Mouse (Mus musculus) liver, adult 2 months (tissue): ENCODE data around the gene 1700024G13Rik. TPM values are rescaled to one million over a fixed set of nuclear protein-coding genes. Genes with fewer than 3 reads are reported as not detected.

Experiments
- DNase-seq: peaks from one replicate; pipeline ENCODE4 v3.0.0-alpha.2; 2011; ENCODE audit warnings: low read depth, low spot score; ENCODE audit errors: extremely low read depth
- H3K27ac ChIP-seq: fragments of 200-500 bp; replicated peaks from 2 replicates; pipeline ENCODE4 v1.5.1; 2012; ENCODE audit warnings: low read depth, mild to moderate bottlenecking, control low read depth, inconsistent platforms, low read length; ENCODE audit not compliant: insufficient read depth
- H3K27me3 ChIP-seq: fragments of 200-500 bp; 2 replicates; pipeline ENCODE4 v1.6.1; 2012; ENCODE audit warnings: mild to moderate bottlenecking, moderate library complexity, low read length, inconsistent platforms; ENCODE audit not compliant: control insufficient read depth, insufficient read depth
- H3K36me3 ChIP-seq: fragments of 200-500 bp; 2 replicates; pipeline ENCODE4 v1.6.1; 2012; ENCODE audit warnings: low read length, inconsistent platforms; ENCODE audit not compliant: control insufficient read depth, insufficient read depth
- H3K4me1 ChIP-seq: fragments of 200-500 bp; 2 replicates; pipeline ENCODE4 v1.6.1; 2011; ENCODE audit warnings: low read length; ENCODE audit not compliant: control insufficient read depth, insufficient read depth
- H3K4me3 ChIP-seq: fragments of 200-500 bp; 2 replicates; pipeline ENCODE4 v1.5.1; 2011; ENCODE audit warnings: low read depth, mild to moderate bottlenecking, control low read depth, low read length, moderate library complexity; ENCODE audit not compliant: insufficient read depth
- H3K79me2 ChIP-seq: fragments of 200-500 bp; 2 replicates; pipeline ENCODE4 v1.6.1; 2012; ENCODE audit warnings: inconsistent platforms, mild to moderate bottlenecking, low read length, moderate library complexity; ENCODE audit not compliant: control insufficient read depth, insufficient read depth
- H3K9ac ChIP-seq: fragments of 200-500 bp; 2 replicates; pipeline ENCODE4 v1.6.1; 2012; ENCODE audit warnings: low read depth, mild to moderate bottlenecking, control low read depth, inconsistent platforms, low read length
- CTCF ChIP-seq: fragments of 200-500 bp; IDR thresholded peaks from 2 replicates; pipeline ENCODE4 v1.5.1; 2011; ENCODE audit warnings: low read depth, low read length, control low read depth
- POLR2A ChIP-seq: fragments of 200-500 bp; IDR thresholded peaks from 2 replicates; pipeline ENCODE4 v1.6.1; 2011; ENCODE audit warnings: low read length, control low read depth; ENCODE audit not compliant: insufficient read depth; ENCODE audit errors: extremely low read depth
- WGBS: fragments of 180-500 bp; shearing (Covaris S2); methylation state at CpG from one replicate; pipeline ENCODE4 v1.1.7; 2018; 5-methylcytosine and 5-hydroxymethylcytosine counted together
- polyA plus RNA-seq: library from polyadenylated mRNA; depleted of rRNA; stranded (reverse); fragments of >200 nt; gene quantifications from 2 replicates; pipeline ENCODE4 v1.2.3, GENCODE M21; 2012; rRNA removed
- total RNA-seq: library from RNA; depleted of rRNA; stranded (reverse); fragments of >200 nt; gene quantifications from 2 replicates; pipeline ENCODE4 v1.2.3, GENCODE M21; 2014; rRNA removed

1700024G13Rik gene
- total and polyA plus RNA-seq, 2 experiments = not detected

GRCm38 (mm10) chr14:32344176-32344575 is 44.0 kb downstream of the 1700024G13Rik start:
- no peak overlapping the region for H3K27ac ChIP-seq
- H3K36me3 ChIP-seq = no peaks in the 10 kb centered on the region
- H3K4me1 ChIP-seq = no peaks in the 10 kb centered on the region
- no peak overlapping the region for H3K4me3 ChIP-seq
- no peaks in the 10 kb centered on the region for H3K79me2 ChIP-seq
- no peak overlapping the region for H3K9ac ChIP-seq
- 90% methylated on average over 7 of the region's 7 CpGs for WGBS
- no peak for TF ChIP-seq POLR2A
- TF ChIP-seq CTCF = no peak
- DNase-seq = no peak
- no peaks in the 10 kb centered on the region for H3K27me3 ChIP-seq

DNA sequence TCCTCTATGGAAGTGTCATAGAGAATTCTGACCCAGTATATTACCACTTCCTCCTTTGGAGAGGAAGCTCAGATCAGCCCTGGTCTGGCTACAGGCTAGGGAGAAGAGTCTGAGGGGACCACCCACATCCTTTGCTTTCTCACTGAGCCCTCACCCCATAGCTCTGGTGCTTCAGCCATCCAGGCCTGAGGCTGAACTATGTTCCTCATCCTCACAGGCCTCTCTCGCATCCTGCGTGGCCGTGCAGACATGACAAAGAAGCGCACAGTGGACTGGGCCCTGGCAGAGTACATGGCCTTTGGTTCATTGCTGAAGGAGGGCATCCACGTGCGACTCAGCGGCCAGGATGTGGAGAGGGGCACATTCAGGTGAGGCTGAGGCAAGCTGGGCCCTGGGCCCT is 46.4 kb downstream of the 1700024G13Rik start:
- 96% methylated on average over 7 of the region's 7 CpGs for WGBS
- Histone ChIP-seq H3K9ac (no peak overlapping the region), H3K79me2 (no peaks in the 10 kb centered on the region), H3K36me3 (no peaks in the 10 kb centered on the region), H3K4me3 (no peak overlapping the region), H3K4me1 (no peaks in the 10 kb centered on the region), H3K27me3 (no peaks in the 10 kb centered on the region), H3K27ac (no peak overlapping the region)
- TF ChIP-seq CTCF = no peak
- no peak for TF ChIP-seq POLR2A
- no peak for DNase-seq

DNA sequence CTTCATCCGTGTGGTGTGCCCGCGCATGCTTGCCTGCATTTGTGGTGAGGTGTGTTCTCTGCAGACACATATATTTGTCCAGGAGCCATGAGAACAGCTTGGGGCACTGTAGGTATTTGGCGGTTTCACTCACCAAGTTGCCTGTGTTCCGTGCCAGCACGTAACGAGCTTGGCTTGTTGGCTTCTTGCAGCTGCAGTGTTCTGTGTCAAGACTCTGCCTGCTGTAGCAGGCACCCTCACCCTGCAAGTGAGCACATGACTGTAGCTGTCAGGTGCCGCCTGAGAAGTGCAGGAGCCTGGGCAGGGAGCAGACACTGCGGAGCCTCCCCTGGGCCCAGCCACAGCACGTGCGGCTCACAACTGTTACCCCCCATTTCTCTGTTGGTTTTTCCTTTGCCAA is 51.6 kb downstream of the 1700024G13Rik start:
- WGBS = 92% methylated on average over 11 of the region's 11 CpGs
- no peak overlapping the region for H3K27ac ChIP-seq
- no peak for DNase-seq
- H3K9ac ChIP-seq = no peak overlapping the region
- TF ChIP-seq POLR2A = no peak
- no peak for TF ChIP-seq CTCF
- H3K36me3 ChIP-seq = no peaks in the 10 kb centered on the region
- no peak overlapping the region for H3K4me3 ChIP-seq
- H3K4me1 ChIP-seq = no peaks in the 10 kb centered on the region
- H3K27me3 ChIP-seq = no peaks in the 10 kb centered on the region
- H3K79me2 ChIP-seq = no peaks in the 10 kb centered on the region

DNA sequence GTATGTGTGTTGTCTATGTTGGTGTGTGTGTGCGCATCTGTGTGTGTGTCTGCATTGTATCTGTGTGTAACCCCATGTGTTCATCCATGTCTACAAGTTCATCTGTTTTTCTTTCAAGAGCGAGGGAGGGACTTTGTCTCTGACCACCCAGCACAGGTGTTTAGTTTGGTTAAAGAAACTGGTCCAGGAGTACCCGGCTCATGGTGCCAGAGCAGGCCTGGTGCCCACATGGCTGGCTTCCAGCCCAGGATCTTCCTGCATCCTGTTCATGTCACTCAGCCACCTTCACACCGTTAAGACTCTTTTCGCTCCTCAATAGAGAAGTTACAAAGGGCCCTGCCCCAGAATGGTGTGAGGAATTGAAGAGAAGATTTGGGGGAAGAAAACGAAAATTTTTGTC is 52.2 kb downstream of the 1700024G13Rik start:
- H3K36me3 ChIP-seq = no peaks in the 10 kb centered on the region
- WGBS = 72% methylated on average over 6 of the region's 6 CpGs
- no peak overlapping the region for H3K9ac ChIP-seq
- no peak for DNase-seq
- no peak for TF ChIP-seq POLR2A
- TF ChIP-seq CTCF = no peak
- H3K27ac ChIP-seq = no peak overlapping the region
- H3K79me2 ChIP-seq = no peaks in the 10 kb centered on the region
- no peaks in the 10 kb centered on the region for H3K27me3 ChIP-seq
- H3K4me1 ChIP-seq = no peaks in the 10 kb centered on the region
- no peak overlapping the region for H3K4me3 ChIP-seq

DNA sequence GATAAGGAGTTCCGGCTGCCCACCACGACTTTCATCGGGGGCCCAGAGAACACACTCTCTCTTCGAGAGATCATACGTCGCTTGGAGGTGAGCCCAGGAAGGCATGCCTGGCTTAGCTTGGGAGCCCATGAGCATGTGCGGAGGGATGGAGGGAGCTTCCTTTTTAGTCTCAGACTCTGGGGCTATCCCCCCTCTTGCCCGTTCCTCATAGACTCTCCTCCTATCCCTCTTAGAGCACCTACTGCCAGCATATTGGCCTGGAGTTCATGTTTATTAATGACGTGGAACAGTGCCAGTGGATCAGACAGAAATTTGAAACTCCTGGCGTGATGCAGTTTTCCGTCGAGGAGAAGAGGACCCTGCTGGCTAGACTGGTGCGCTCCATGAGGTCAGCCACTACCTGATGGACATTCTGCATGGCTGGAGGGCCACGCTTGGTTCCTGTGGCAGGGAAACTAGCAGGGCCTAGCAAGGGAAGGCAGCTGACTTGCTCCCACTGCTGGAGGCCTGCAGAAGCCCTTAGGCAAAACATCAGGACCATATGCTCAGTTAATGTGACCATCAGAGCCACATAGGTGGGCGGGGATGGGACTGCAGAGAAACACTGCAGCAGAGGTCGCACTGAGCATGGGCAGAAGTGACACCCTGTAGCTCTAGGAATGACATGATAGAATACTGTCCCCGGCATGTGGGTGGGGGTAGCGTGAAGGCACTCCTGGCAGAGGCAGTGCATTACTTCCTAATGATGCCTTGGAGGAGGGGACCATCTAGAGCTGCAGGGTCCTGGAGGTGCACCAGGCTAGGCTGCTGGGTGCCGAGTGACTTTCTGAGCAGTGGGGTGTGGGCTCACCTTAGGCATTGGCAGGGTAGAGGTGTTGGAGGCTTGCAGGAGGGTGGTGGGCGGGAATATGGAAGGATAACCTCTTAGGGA is 55.4 kb downstream of the 1700024G13Rik start:
- 92% methylated on average over 20 of the region's 20 CpGs for WGBS
- no peaks in the 10 kb centered on the region for H3K4me1 ChIP-seq
- H3K79me2 ChIP-seq = no peaks in the 10 kb centered on the region
- H3K27me3 ChIP-seq = no peaks in the 10 kb centered on the region
- DNase-seq = no peak
- H3K27ac ChIP-seq = no peak overlapping the region
- H3K36me3 ChIP-seq = no peaks in the 10 kb centered on the region
- H3K4me3 ChIP-seq = no peak overlapping the region
- TF ChIP-seq CTCF (no peak), POLR2A (no peak)
- H3K9ac ChIP-seq = no peak overlapping the region

- 72% methylated on average over 9 of the region's 9 CpGs for WGBS
- Histone ChIP-seq H3K27me3 (no peaks in the 10 kb centered on the region), H3K4me1 (no peaks in the 10 kb centered on the region), H3K36me3 (no peaks in the 10 kb centered on the region), H3K4me3 (no peak overlapping the region), H3K79me2 (no peaks in the 10 kb centered on the region), H3K9ac (no peak overlapping the region), H3K27ac (no peak overlapping the region)
- no peak for DNase-seq
- TF ChIP-seq CTCF (no peak), POLR2A (no peak)
These were observed 60.8 kb downstream of the 1700024G13Rik start for GRCm38 (mm10) chr14:32327366-32327765.

Other genes with a start within 250 kb of the 1700024G13Rik start
- gene Msmb, start 246.4 kb downstream of the 1700024G13Rik start, total RNA-seq = not detected in 2 replicates
- gene Msmb, start 246.4 kb downstream of the 1700024G13Rik start, polyA plus RNA-seq = not detected in 2 replicates
- 134 and 142 TPM in 2 replicates for gene Ncoa4, start 228.5 kb downstream of the 1700024G13Rik start, total RNA-seq
- gene Ncoa4, start 228.5 kb downstream of the 1700024G13Rik start, polyA plus RNA-seq = 39.6 and 43.1 TPM in 2 replicates
- gene Timm23, start 186.5 kb downstream of the 1700024G13Rik start, total RNA-seq = 191 and 195 TPM in 2 replicates
- gene Timm23, start 186.5 kb downstream of the 1700024G13Rik start, polyA plus RNA-seq = 122 and 156 TPM in 2 replicates
- gene Parg, start 186.4 kb downstream of the 1700024G13Rik start, total RNA-seq = 21.0 and 25.1 TPM in 2 replicates
- 2.8 TPM in 2 replicates for gene Parg, start 186.4 kb downstream of the 1700024G13Rik start, polyA plus RNA-seq
- gene Ogdhl, start 66.4 kb downstream of the 1700024G13Rik start, total RNA-seq = 0.09 and 0.20 TPM in 2 replicates
- gene Ogdhl, start 66.4 kb downstream of the 1700024G13Rik start, polyA plus RNA-seq = 0.05 TPM in 1 of 2 replicates, not detected in the other
- gene Slc18a3, start 76.5 kb upstream of the 1700024G13Rik start, total RNA-seq = not detected in 2 replicates
- not detected in 2 replicates for gene Slc18a3, start 76.5 kb upstream of the 1700024G13Rik start, polyA plus RNA-seq
- gene Chat, start 77.6 kb upstream of the 1700024G13Rik start, total RNA-seq = not detected in 2 replicates
- not detected in 2 replicates for gene Chat, start 77.6 kb upstream of the 1700024G13Rik start, polyA plus RNA-seq
- gene Ercc6, start 125.1 kb upstream of the 1700024G13Rik start, total RNA-seq = 6.9 and 11.2 TPM in 2 replicates
- gene Ercc6, start 125.1 kb upstream of the 1700024G13Rik start, polyA plus RNA-seq = 2.0 and 2.8 TPM in 2 replicates
- gene Prrxl1, start 211.0 kb upstream of the 1700024G13Rik start, total RNA-seq = not detected in 2 replicates
- gene Prrxl1, start 211.0 kb upstream of the 1700024G13Rik start, polyA plus RNA-seq = not detected in 2 replicates